Mouse (Mus musculus) brain, embryonic 14.5 days (tissue): ENCODE measurements around the gene Stim1.

Experiments
- CTCF ChIP-seq: fragments of 200-500 bp; IDR thresholded peaks from 2 replicates; pipeline ENCODE4 v1.5.1; 2012; ENCODE audit warnings: inconsistent platforms, mild to moderate bottlenecking, moderate library complexity, borderline replicate concordance; ENCODE audit not compliant: insufficient read depth, insufficient read length; ENCODE audit errors: extremely low read depth
- POLR2A ChIP-seq: fragments of 200-500 bp; IDR thresholded peaks from 2 replicates; pipeline ENCODE4 v1.6.1; 2012; ENCODE audit warnings: mild to moderate bottlenecking, inconsistent platforms, borderline replicate concordance; ENCODE audit not compliant: poor library complexity, insufficient read depth, insufficient read length, severe bottlenecking; ENCODE audit errors: extremely low read depth

DNA sequence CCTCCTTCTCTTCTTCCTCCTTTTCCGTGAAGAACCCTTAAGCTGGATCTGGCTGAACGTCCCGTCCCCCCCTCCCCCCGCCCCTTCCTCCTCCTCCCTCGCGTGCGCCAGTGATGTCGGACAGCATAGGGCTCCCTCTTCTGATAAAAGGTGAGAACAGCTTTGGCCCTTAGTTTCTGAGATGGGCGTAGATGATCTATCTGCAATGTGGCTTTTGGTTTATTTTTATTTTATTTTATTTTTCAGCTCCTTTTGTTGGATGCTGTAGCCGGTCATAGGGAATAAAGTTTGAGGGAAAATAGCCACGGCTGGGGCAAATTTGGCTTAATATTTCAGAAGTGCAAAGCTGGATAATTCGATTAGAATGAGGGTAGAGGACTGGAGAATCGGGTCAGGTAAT, 45.3 kb upstream of the Stim1 start:
- TF ChIP-seq CTCF: peak; percentile 50; the same call in 1 of the 2 replicates
- TF ChIP-seq POLR2A: no peak
